10 mouse cellular contexts compared by ENCODE assay signal in the genomic region with DNA sequence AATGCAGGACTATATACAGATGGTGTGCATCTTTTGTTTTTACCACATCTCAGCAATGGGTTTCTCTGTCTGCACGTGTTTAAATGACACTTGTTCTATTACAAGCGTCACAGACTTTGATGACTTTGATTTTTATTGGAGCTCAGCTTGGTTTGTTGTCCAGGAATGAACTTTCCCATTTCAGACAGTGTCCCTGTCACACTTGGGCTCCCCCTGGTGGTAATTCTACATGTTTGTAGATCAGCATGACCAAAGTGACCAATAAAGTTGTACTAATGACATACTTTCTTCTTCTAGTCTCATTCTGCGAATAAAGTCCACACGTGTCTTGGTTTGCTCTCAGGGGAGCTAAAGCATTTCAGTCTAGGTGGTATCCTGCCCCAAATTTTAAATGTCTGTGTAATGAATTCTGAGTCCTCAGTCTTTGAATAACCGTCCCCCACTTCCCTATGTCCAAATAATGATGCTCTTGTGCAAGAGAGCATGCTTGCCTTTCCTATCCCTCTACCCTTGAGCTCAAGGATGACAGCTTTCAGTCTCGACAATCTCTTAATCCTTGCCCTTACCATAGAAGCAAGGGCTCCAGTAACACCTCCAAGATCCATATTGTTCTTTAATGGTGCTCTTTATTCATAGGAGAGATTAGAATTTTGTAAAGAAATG. TPM values are rescaled to one million over a fixed set of nuclear protein-coding genes. Genes with fewer than 3 reads are reported as not detected.
DNase-seq lines count a peak whose midpoint lies in the region; ATAC-seq and TF ChIP-seq lines count a peak whose summit lies in the region.
"Had no signal": no experiment of that assay in that cellular context is flagged by ENCODE, and none has a peak within 500 bp of the region (broad histone marks: within the 10 kb centered on the region; RNA-seq: fewer than 3 reads in every experiment).

No protein-coding gene starts in this region.

- no peaks in the 10 kb centered on the region for H3K4me1 ChIP-seq in cerebellum, adult 2 months (ENCODE audit: control insufficient read depth, insufficient read depth, low read length)
- H3K4me1 ChIP-seq in hindbrain, embryonic 12.5 days, result no peaks in the 10 kb centered on the region

- H3K27ac ChIP-seq in cerebellum, adult 2 months (ENCODE audit: insufficient read depth, low read length), result no peak overlapping the region
- no peak overlapping the region for H3K27ac ChIP-seq in hindbrain, embryonic 12.5 days

- TF ChIP-seq POLR2A in cerebellum, adult 2 months (IDR thresholded peaks at IDR 0.05; ENCODE audit: borderline replicate concordance, insufficient read depth, low read length), result no peak

- no peak overlapping the region for H3K9ac ChIP-seq in hindbrain, embryonic 12.5 days

- no peaks in the 10 kb centered on the region for H3K36me3 ChIP-seq in hindbrain, embryonic 12.5 days

- peak; percentile 40 for DNase-seq in gastrocnemius, adult 18-20 months (ENCODE audit: low spot score)
- no peak for DNase-seq in gastrocnemius, postnatal 25 days
- DNase-seq in right cerebral cortex, adult 2 months (ENCODE audit: low spot score in 2 of 2), result peak; percentile 14 to 48
- DNase-seq in right cerebral cortex, postnatal 36 days (ENCODE audit: low spot score in 2 of 2), result no peak
- peak; percentile 10 to 37 for DNase-seq in cerebellum, adult 2 months
- DNase-seq in lung, postnatal 10 days, result peak; percentile 71
- DNase-seq in yolk sac, embryonic 10.5 days (ENCODE audit: low spot score), result peak; percentile 45

- ATAC-seq in hindbrain, embryonic 12.5 days (ENCODE audit: low FRiP score), result 0 out of 2 replicates have a peak, but pooled peaks have one; percentile 43

- no peaks in the 10 kb centered on the region for H3K9me3 ChIP-seq in hindbrain, embryonic 12.5 days (replicated peaks)

- no peak overlapping the region for H3K4me3 ChIP-seq in cerebellum, adult 2 months (replicated peaks; ENCODE audit: insufficient read depth, low read depth, low read length)
- no peak overlapping the region for H3K4me3 ChIP-seq in hindbrain, embryonic 12.5 days

- H3K27me3 ChIP-seq in cerebellum, adult 2 months (ENCODE audit: control insufficient read depth, insufficient read depth, low read length), result no peaks in the 10 kb centered on the region
- H3K27me3 ChIP-seq in hindbrain, embryonic 12.5 days, result no peaks in the 10 kb centered on the region

- no peak overlapping the region for H3K4me2 ChIP-seq in hindbrain, embryonic 12.5 days (replicated peaks)

- 45% methylated on average over 6 of the region's 6 CpGs for WGBS in cerebellum, adult 2 months
- WGBS in hindbrain, embryonic 12.5 days, result 43% methylated on average over 6 of the region's 6 CpGs

- TF ChIP-seq CTCF in cerebellum, adult 2 months (IDR thresholded peaks at IDR 0.05; ENCODE audit: borderline replicate concordance, insufficient read depth, low read depth, low read length), result peak; percentile 47; the same call in 1 of the 2 replicates

RNA-seq across cellular contexts. Expression of gene Taar9, which starts 1.9 kb away (rescaled TPM):
- total RNA-seq in gastrocnemius, adult 18-20 months (2021), result not detected
- total RNA-seq in gastrocnemius, postnatal 25 days (2021), result not detected
- polyA plus RNA-seq in cerebellum, adult 2 months (2012; rRNA removed), result not detected in 2 replicates
- polyA plus RNA-seq in hindbrain, embryonic 12.5 days (2016; fragmentation: Nextera tagmentation; extraction: Ambion mirVana), result not detected in 2 replicates
- total RNA-seq: adrenal gland, postnatal 4 days; layer of hippocampus, postnatal 14 days had no signal

RNA-seq across cellular contexts. Expression of gene Taar8c, which starts 9.5 kb away (rescaled TPM):
- not detected for total RNA-seq in gastrocnemius, adult 18-20 months (2021)
- not detected for total RNA-seq in gastrocnemius, postnatal 25 days (2021)
- polyA plus RNA-seq in cerebellum, adult 2 months (2012; rRNA removed), result not detected in 2 replicates
- not detected in 2 replicates for polyA plus RNA-seq in hindbrain, embryonic 12.5 days (2016; fragmentation: Nextera tagmentation; extraction: Ambion mirVana)
- total RNA-seq: adrenal gland, postnatal 4 days; layer of hippocampus, postnatal 14 days had no signal

RNA-seq across cellular contexts. Expression of gene Taar8b, which starts 19.2 kb away (rescaled TPM):
- total RNA-seq in gastrocnemius, adult 18-20 months (2021), result not detected
- not detected for total RNA-seq in gastrocnemius, postnatal 25 days (2021)
- polyA plus RNA-seq in cerebellum, adult 2 months (2012; rRNA removed), result not detected in 2 replicates
- polyA plus RNA-seq in hindbrain, embryonic 12.5 days (2016; fragmentation: Nextera tagmentation; extraction: Ambion mirVana), result not detected in 2 replicates
- total RNA-seq: adrenal gland, postnatal 4 days; layer of hippocampus, postnatal 14 days had no signal

RNA-seq across cellular contexts. Expression of gene Taar8a, which starts 34.9 kb away (rescaled TPM):
- not detected for total RNA-seq in gastrocnemius, adult 18-20 months (2021)
- not detected for total RNA-seq in gastrocnemius, postnatal 25 days (2021)
- polyA plus RNA-seq in cerebellum, adult 2 months (2012; rRNA removed), result not detected in 2 replicates
- polyA plus RNA-seq in hindbrain, embryonic 12.5 days (2016; fragmentation: Nextera tagmentation; extraction: Ambion mirVana), result not detected in 2 replicates
- total RNA-seq: layer of hippocampus, postnatal 14 days had no signal

RNA-seq across cellular contexts. Expression of gene Stx7, which starts 37.9 kb away (rescaled TPM):
- total RNA-seq in gastrocnemius, adult 18-20 months (2021), result 10 to 100 TPM; 21.6 to 25.9 TPM
- total RNA-seq in gastrocnemius, postnatal 25 days (2021), result 10 to 100 TPM; 23.6 to 24.1 TPM
- 146 and 147 TPM in 2 replicates for polyA plus RNA-seq in cerebellum, adult 2 months (2012; rRNA removed)
- polyA plus RNA-seq in hindbrain, embryonic 12.5 days (2016; fragmentation: Nextera tagmentation; extraction: Ambion mirVana), result 149 and 158 TPM in 2 replicates

Comparison
In these comparisons a context has a peak if more than half of its experiments do, and no peak if none do; other contexts are left out.
1. DNase-seq: peak in gastrocnemius, adult 18-20 months (single experiment), right cerebral cortex, adult 2 months (2 of 2), cerebellum, adult 2 months (2 of 2), lung, postnatal 10 days (single experiment) and yolk sac, embryonic 10.5 days (single experiment); none in gastrocnemius, postnatal 25 days (single experiment) and right cerebral cortex, postnatal 36 days (0 of 2).